Mouse (Mus musculus) liver, adult 2 months (tissue): Measurements from ENCODE around the gene Slk.

Experiments used
- CTCF ChIP-seq: fragments of 200-500 bp; IDR thresholded peaks from 2 replicates; pipeline ENCODE4 v1.5.1; 2011; ENCODE audit warnings: low read depth, low read length, control low read depth
- POLR2A ChIP-seq: fragments of 200-500 bp; IDR thresholded peaks from 2 replicates; pipeline ENCODE4 v1.6.1; 2011; ENCODE audit warnings: low read length, control low read depth; ENCODE audit not compliant: insufficient read depth; ENCODE audit errors: extremely low read depth

- no peak for TF ChIP-seq CTCF
- TF ChIP-seq POLR2A = no peak
Observed at GRCm38 (mm10) chr19:47689592-47689991, 110.1 kb downstream of the Slk start.
